Mouse (Mus musculus) kidney, adult 11 months (tissue): Measurements from ENCODE around the gene Usp21.

Experiments used
- DNase-seq: peaks from one replicate; pipeline ENCODE4 v3.0.0; 2022

Gene Usp21

DNA sequence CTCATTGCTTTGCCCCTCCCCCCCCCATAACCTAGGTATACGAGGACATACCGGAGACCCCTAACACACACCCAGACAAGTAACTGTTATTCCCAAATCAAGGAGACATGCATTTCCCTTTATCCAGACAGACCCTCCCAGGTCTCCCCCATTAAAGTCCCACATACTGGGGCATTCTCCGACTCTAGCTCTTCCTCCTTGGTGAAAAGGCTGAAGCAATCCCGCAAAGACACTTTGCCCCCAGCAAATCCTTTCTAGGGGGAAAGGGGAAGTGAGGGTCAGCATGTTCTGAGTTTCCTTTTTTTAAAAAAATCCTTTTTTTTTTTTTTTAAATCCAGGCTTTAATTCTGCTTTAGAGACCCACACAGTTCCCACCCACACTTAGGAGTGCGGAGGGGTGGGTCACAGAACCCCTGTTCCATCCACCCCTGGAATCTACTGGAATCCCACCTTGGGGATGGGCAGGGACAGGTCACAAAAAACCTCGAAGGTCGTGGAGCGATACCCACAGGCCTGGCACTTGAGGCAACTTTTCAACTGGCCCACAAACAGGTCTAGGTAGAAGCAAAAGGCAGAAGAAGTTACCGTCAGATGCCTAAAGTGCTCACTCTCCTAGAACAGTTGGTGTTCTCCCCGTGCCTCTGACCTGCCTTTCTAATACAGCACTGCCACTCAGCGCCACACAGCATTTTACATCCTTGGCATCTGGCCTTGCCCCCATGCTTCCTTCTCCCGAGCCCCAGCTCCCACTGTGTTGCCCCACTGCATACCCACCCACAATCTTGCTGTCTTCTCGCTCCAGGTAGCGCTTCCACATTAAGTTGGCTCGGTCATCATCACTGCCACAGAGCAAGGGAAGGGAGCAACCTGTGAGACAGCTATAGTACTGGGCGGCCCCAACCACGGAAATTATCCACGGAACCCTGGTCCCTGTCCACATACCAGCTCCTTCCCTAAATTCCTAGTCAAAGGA is 4.3 kb downstream of the Usp21 start:
- peak; percentile 4 for DNase-seq

DNA sequence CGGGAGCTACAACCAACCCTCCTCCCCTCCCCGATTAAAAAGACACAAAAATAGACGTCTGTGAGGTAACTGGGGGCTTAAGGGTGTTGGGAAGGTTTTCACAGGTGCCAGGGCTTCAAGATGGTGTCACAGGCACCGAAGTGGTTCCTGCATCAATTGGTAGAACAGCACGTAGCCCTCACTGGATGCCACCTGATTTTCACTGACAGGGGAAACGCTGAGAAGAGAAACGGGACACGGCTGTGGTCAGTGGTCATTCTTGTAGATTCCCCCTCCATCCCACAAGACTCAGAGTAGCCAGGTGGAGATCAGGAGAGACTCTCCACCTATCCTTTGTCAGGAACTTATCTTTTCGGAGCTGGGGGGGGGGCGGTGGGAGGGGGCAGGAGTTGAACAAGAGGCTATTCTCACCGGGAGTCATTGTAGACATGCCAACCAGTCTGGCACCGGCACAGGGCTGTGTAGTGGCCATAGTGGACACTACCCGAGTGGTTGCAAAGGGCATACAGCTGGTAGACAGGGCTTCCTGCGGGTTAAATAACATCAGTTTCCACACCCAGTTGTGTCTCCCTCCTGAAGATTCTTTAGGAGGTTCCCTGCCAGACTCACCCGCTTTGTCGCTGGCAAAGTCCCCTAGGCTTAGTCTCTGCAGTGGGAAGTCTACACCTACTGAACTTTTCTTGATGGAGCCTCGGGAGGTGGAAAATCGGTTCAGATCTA is 5.5 kb downstream of the Usp21 start:
- peak; percentile 16 for DNase-seq

DNA sequence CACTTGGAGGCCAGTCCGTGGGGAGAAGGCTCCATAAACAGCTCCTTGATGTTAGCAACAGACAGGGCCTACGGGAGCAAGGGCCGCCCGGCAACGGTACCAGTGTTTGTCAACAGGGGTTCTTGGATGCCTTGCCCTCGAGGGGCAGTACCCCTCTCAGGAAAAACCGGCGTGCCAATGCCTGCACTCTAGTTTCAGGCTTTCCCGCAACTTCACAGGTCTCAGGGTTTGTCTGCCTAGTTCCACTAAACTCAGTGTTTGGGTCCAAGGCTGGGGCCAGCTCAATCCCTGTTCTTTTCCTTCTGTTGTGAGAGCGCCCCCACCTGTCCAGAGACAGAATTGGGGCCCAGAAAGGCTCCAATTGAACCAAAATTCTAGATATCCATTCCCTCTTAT is 6.3 kb downstream of the Usp21 start:
- DNase-seq = peak; percentile 75

DNA sequence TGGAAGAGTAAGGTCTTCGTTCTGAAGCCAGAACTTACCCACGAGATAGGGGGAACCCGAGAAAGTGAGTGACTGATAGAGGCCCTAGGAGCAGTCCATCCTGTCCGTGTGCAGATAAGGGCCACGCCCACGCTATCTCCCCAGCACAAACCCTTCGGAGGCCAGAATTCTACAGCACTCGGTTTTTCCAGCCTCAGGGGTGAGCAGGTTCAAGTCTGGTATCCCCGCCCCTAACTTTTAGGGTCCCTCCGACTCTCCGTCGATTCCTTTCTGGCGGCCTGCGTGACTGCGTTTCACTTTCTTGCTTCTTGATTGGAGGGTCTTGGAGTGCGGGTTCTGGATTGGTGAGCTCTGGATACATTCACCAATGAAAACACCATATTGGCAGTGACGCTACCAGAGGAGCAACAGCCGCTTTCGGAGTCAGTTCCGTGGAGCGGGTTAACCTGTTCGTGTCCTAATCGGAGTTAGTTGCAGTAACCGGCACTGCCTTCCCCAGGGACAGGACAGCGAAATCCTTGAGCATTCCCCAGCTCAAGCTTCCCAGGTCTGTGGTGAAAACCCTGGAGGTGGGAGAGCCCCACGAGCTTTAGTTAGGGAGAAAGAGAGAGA is 6.8 kb downstream of the Usp21 start, which contains the start of gene Ppox:
Gene Ppox, minus strand, starts transcription at position 271 of the 612 bp plus-strand sequence.
- peak; percentile 96 for DNase-seq

DNA sequence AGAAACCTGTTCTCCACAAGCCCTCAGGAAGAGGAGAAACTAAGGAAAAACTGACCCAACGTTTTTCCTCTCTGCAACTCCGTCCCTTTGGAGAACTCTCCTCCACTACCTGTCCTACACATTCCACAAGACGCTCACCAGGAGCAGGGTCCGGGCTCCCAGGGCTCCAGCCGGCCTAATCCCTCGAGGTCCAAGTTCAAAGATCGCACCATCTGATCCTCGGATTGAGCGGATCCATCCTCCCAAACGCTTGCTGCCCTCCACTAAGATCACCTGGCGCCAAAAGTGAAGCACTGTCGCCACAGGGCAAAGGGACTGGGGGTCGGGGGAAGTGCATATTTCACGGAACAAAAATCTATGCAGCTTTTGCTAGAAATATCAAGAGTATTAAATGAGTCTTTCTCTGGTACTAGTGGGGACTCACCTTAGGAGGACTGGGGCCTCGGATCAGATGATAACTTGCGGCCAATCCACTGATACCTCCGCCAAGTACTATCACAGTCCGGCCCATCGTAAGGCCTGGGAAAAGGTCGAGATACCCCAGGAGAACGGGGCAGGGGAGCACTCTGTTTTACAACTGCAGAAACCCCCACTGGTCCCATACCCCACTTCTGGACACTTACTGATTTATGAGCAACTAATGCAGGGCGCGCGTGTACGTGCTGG is 7.4 kb downstream of the Usp21 start:
- DNase-seq = peak; percentile 68

DNA sequence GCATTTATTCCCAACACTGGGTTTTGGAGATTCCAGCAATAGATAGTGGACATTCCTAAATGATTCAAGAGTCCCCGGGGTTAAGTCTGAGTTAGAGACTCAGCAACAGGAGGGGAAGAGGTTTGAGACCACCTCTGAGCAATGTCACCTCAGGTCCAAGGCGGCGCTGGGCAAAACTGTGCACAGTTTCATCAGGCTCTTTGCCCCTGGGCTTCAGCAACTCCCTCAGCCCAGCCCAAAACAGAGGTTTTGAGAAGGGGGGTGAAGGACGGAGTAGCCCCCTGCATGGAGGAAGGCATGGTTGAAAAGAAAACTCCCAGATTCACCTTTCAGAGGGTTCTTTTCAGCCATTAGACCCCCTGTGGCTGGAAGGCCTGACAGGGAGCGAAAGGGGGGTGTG is 8.1 kb downstream of the Usp21 start:
- DNase-seq = peak; percentile 1

DNA sequence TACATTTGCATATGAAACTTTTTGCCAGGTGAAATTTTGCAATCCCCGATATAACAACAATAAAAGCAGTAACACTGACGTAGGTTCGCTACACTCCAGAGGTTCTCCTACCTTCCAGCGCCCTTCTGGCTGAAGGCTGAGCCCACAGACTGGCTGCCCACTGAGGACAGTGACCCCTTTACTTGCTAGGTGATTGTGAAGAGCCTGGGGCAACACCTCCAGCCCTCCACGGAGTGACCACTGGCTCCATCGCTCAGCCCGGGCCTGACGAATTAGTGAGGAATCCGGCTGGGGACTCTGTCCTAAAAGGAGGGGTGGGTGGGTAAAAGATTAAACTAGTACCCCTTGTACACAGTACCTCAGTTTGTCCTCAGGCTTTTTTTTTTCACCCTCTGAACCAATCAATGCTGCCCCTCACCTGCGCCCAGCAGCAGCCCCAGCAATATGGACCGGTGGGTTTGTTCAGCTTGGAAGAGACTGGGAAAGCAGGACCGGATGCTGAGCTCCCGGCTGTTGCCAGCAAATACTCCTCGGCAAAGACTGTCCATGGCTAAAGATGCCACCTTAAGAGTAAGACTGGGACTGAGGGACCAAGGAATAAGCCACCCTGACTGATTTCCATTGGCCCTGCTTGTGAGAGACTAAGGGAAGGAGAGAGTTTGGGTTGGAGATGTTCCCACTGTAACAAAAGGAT is 8.6 kb downstream of the Usp21 start:
- DNase-seq = peak; percentile 3

DNA sequence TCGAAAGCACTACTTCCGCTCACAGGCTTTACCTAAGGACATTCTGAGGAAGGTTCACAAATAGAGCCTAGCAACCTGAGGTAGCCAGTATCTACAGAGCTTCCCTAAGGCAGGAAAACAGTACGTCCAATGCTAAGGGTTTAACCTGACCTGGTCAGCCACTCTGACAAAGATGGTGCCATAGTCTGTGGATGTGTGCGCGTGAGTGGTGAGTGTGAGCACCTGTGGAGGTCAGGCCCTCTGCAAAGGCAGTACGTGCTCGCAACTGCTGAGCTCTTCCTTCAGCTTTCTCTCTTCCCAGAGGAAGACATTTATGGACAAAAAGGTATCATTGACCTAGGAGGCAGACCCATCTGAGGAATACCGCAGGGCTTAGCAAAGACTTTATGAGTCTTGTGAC is 9.4 kb downstream of the Usp21 start:
- DNase-seq = peak; percentile 1

DNA sequence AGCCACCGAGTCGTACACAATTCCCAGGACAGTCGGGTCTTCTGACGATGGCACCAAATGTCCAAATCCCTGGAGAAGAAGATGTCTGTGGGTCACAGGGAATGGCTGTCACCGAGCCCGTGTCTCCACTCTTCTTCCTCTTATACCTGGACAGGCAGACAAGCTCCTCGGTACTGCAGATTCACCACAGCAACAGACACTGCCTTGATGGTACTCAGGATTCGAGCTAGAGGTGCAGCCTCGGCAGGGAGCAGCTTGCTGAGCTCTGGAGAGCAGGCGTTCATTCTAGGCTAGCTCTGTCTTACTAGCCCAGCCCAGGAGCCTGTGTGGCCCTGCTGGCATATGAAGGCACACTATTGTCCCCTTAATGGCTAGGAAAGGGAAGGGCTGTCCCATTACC is 10.1 kb downstream of the Usp21 start:
- no peak for DNase-seq

DNA sequence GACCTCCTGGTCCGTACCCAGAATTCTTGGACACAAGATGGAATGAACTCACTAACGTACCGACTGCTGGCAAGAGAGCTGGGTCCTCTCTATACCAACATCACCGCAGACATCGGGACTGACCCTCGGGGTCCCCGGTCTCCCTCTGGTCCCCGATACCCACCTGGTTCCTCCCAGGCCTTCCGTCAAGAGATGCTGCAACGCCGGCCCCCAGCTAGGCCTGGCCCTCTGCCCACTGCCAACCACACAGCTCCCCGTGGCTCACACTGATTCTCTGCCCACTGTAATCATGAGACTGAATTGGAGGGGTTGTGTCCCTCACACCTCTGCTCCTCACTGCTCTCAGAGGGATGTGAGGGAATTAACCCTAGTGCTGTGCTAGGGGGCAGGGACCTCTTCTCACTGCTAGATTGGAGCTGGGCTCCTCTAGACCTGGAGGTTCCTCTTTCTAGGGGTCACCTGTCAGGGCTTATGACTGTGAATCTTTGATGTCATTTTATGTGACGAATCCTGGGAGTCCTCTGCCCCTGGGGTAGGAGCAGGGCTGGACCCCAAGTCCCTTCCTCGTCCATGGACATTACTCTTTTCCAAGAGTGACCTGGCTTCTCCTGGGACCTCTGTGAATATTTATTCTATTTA is 11.6 kb downstream of the Usp21 start:
- no peak for DNase-seq

DNA sequence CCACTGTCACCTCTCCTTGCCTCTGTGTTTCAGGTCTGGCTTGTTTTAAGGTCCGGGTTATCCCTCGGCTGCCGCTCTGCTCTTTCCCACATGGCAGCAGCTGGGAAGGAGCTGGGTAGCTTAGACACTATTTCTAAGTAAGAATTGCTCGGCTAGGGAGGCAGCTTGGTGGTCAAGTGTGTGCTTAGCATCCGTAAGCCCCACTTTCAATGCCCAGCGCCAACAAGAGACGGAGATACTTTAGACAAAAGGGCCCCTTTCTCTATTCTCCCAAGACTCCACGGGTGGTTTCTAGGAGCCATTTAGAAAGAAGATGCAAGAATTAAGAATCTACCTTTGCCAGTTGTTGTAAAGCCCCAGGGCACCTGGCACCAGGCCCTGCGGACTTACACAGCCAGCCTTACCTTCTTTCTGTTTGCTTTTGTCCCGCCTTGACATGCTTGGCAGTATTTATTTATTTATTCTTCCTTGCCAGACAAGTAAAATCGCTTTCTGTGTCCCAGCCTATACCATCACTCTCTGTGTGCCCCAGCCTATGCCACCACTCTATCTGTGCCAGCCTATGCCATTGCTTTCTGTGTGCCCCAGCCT is 12.6 kb downstream of the Usp21 start:
- no peak for DNase-seq

DNA sequence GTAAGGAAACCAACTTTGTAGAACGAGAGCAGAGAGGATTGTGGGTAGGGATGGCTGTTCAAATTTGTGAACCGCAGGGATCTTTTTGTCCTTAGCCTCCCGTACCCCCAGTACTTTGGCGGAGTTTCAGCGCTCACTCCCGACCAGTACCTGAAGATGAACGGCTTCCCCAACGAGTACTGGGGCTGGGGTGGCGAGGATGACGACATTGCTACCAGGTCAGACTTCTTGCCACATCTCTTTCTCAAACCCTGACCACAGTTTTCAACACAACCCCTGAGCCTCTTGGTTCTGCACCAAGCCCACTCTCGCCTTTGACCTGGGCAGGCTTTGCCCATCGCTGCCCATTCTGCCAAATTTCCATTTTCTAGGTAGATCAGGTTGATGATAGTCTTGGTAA is 13.6 kb downstream of the Usp21 start:
- DNase-seq = no peak

DNA sequence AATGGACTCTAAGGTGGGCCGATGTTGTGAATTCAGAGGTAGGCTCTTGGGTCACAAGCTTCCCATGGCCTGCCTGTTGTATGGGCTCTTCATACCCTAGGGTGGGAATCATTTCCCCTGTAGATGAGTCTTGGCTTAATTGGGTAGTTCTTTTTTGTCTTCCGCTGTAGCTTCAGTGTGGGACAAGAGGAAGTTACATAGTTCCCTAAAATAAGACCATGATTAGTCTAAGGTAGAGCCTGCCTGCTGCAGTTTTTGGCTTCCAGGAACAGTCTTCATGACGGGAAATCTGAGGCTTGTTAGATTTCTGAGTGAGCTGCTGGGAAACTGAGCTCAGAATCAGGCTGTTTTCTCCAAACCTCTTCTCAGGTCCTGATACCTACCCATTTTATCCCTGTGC is 15.7 kb downstream of the Usp21 start:
- no peak for DNase-seq

DNA sequence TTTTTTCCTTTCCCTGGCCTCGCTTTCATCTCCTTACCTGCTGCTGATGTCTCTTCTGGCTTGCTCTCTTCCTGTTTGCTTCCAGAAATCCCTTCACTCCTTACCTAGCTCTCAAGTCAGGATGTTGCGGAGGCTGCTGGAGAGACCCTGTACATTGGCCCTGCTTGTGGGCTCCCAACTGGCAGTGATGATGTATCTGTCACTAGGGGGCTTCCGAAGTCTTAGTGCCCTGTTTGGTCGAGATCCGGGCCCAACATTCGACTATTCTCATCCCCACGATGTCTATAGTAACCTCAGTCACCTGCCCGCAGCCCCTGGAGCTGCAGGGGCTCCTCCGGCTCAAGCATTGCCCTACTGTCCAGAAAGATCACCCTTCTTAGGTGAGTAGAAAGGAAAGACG is 16.2 kb downstream of the Usp21 start:
- DNase-seq = no peak

DNA sequence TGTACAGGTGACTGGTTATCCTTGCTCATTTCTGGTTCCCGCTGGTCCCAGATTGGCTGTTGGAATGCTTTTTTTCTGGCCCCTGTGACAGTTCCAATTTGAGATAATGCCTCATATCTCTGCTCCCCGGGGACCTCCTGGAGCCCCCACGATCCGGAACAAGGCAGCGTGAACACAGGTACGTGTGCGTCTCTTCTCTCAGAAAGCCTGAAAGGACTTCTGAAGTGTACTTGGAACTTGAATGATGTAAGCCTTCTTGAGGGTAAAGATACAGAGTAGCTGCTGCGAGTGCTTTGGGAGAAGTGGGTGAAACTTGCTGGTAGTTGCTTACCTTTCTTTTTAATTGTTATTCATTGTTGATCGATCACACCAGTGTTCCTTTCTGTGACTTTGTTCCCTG is 16.6 kb downstream of the Usp21 start:
- DNase-seq = no peak

DNA sequence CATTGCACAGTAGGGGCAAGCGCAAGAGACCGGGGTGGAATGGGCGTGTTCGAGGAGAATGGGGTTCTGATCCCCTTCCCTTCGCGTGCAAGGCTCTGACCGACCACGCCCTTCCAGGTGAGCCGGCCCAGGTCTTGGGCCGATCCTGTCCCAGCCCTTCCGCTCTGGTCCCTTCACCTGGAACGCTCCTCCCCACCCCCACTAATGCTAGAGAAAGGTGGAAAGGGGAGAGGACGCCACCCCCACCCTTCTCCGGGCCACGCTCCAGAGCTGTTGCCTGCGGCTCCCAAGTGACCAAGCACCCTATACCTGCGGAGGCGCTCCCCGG is 17.3 kb downstream of the Usp21 start:
- peak; percentile 80 for DNase-seq

DNA sequence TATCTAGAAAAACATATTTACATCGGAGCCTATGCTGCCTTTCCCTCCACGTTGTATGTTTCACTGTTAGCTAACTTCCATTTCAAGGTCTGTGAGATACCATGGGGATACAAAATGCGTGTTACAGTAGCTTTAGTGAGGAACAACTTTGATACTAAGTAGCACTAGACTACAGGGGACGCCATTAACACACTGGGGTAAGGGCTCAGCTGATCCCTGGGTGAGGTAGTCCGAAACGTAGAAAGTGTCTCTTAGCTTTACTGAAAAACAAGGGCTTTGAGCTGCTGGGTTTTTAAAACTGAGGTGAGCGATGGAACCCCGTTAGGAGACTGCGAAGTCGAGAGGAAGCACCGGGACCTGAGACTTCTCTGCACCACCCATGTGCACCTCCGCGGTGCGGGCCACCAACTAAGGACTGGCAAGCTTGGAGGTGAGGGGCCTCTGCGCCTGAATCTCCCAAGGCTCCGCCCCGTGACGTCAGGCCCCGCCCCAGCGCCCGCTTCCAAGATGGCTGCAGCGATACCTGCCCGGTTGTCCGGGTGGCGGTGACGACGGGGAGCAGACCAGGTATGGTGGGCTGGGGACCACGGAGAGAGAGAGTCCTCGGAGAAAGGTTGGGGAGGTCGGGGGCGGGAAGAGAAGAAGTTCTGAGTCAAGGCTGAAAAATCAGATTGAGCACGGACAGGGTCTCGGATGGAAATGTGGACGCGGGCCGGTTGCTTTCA is 17.8 kb downstream of the Usp21 start, which contains the start of gene B4galt3:
Gene B4galt3, plus strand, starts transcription at position 481 of the 725 bp plus-strand sequence.
- DNase-seq = peak; percentile 94

DNA sequence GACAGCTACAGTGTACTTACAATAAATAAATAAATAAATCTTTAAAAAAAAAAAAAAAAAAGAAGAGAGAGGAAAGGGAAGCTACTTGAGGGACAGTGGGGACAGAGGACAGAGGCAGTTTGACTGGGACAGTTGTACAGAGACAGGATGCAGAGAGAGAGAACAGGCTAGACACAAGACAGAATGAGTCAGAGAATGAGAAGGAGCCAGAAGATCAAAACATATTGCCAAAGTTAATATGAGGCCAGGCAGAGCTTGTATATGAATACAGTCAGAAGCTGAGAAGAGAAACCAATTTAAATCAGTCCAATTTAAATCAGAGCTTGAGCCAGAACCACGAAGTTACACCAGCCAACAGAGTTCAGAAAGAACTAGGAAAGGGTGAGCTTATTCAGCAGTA is 19.4 kb downstream of the Usp21 start:
- DNase-seq = no peak

DNA sequence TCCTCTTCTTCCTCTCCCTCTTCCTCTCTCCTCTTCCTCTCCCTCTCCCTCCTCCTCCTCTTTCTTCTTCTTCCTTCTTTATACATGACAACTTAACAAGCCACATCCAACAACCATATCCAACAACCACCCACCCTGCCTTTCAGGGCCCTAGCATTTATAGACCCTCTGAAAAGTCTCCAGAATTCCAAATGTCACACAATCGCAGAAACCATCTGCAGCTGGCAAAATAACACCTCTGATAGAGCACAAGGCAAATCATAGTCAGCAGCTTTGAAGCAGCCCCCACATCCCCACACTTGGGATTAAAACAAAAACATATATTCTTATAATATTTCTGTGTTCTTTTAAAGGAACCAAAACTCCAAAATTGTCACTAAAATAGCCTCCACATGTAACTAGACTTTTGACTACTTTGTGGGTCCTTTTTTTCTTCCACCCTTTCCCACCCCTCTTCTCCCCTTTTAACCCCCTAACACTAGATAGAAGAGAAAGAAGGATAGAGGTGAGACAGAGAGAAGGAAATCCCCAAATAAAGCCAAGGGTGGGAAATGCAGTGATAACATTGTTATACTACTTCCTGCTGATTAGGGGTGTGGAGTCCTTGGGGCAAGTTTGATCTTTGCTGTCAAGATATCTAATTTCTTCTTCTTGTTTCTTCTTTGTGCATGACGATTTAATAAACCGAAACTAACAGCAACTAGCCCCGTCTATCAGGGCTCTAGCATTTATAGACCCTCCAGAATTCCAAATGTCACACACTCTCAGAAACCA is 21.6 kb downstream of the Usp21 start:
- DNase-seq = no peak
